8 mouse cellular contexts compared by ENCODE assay signal in genomic region chr7:84421291-84421665, GRCm38 (mm10).
"Had no signal": no experiment of that assay in that cellular context is flagged by ENCODE, and none has a peak within 500 bp of the region (broad histone marks: within the 10 kb centered on the region; RNA-seq: fewer than 3 reads in every experiment).

No protein-coding gene starts in this region.

- H3K4me2 ChIP-seq: limb, embryonic 15.5 days; midbrain, embryonic 13.5 days had no signal

- ATAC-seq: midbrain, embryonic 13.5 days had no signal

- H3K9ac ChIP-seq: limb, embryonic 15.5 days; liver, embryonic 14.5 days; midbrain, embryonic 13.5 days had no signal

- H3K27ac ChIP-seq: limb, embryonic 15.5 days; liver, embryonic 14.5 days; midbrain, embryonic 13.5 days had no signal

- H3K4me1 ChIP-seq: limb, embryonic 15.5 days; midbrain, embryonic 13.5 days had no signal

- DNase-seq: kidney, postnatal 14 days; lung, adult 18-20 months; right cerebral cortex, postnatal 14 days; thymus, adult 18-20 months; thymus, postnatal 14 days had no signal

- H3K9me3 ChIP-seq: limb, embryonic 15.5 days; midbrain, embryonic 13.5 days had no signal

- H3K27me3 ChIP-seq: limb, embryonic 15.5 days; midbrain, embryonic 13.5 days had no signal

- H3K4me3 ChIP-seq: limb, embryonic 15.5 days; midbrain, embryonic 13.5 days had no signal

- H3K36me3 ChIP-seq: limb, embryonic 15.5 days; midbrain, embryonic 13.5 days had no signal
